Mouse (Mus musculus) c-Kit-positive CD71-positive TER-119-positive erythroid progenitor cells, embryonic 14.5 days (primary cell): ENCODE data around the gene Esyt2.

ENCODE experiments used
- DNase-seq: peaks from one replicate; pipeline ENCODE4 v3.0.0-alpha.2; 2013; ENCODE audit warnings: low spot score

The Esyt2 gene

GRCm38 (mm10) chr12:116280149-116280652 lies 795 bp upstream of the Esyt2 start:
- no peak for DNase-seq

- DNase-seq = peak; percentile 45
Observed at GRCm38 (mm10) chr12:116281427-116282281, 658 bp downstream of the Esyt2 start.

GRCm38 (mm10) chr12:116282856-116283255 lies 1.9 kb downstream of the Esyt2 start:
- DNase-seq = no peak

- DNase-seq = no peak
Observed at GRCm38 (mm10) chr12:116283511-116283910, 2.5 kb downstream of the Esyt2 start.

- DNase-seq = no peak
Observed at GRCm38 (mm10) chr12:116293185-116293584, 12.2 kb downstream of the Esyt2 start.

DNA sequence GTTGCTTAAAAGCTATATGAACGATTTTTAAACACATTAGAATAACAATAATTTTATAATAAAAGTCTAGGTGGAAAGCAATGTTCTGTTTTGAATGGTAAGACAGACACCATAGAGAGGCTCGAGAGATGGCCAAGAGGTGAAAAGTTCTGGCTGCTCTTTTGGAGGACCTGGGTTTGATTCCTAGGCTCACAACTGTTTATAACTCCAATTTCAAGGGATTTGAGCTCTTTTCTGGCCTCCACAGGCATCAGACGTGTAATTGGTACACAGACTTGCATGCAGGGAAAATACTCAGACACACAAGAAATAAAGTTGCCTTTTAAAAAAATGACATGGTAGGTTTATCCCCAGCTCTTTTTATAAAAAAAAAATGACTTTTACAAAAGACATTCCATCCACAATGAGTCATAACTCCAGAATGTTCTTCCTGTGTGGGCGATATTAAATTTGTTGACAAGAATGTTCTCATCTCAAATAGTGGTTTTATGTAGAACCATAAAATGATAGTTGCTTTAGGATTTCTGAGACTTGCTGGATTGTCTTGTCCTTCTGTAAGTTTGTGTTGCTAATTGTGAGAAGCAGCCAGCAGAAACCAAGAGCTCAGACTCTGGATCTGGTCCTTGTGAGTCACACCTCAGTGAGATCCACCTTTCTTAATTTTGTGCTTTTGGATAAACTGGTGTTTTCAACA lies 12.8 kb downstream of the Esyt2 start:
- DNase-seq = no peak

- DNase-seq = no peak
Observed at GRCm38 (mm10) chr12:116299906-116300305, 18.9 kb downstream of the Esyt2 start.

DNA sequence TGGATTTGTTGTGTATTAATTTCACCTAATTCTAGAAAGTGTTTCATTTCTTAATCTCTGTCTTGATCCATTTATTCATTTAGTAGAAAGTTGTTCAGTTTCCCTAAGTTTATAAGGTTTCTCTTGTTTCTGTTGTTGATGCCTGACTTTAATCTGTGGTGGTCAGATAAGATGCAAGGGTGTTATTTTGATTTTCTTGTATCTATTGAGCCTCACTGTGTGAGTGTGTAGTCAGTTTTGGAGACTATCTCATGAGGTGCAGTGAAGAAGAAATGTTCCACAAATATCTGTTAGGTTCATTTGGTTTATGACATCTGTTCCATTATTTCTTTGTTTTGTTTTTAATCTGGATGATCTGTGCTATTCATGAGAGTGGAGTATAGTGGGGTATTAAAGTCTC lies 21.2 kb downstream of the Esyt2 start:
- no peak for DNase-seq

- no peak for DNase-seq
Observed at GRCm38 (mm10) chr12:116306042-116306441, 25.0 kb downstream of the Esyt2 start.

- no peak for DNase-seq
Observed at GRCm38 (mm10) chr12:116307870-116308269, 26.9 kb downstream of the Esyt2 start.

GRCm38 (mm10) chr12:116308612-116309011 lies 27.6 kb downstream of the Esyt2 start:
- no peak for DNase-seq

DNA sequence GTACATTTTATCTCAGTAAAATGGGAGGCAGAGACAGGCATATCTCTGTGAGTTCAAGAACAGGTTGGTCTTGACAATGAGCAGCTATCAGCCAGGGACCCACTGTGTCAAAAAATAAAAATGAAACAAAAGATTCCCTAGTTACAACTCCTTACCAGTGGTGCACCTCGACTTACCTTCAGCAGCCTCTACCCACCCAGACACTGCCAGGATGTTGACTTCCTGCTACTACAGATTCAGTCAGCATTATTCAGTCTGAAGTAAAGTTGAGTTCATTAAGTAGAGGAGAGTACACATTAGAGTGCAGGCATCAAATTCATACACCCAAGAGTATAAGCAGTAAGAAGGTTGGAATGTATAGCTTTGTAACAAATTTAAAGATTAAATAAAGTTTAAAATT lies 32.8 kb downstream of the Esyt2 start:
- DNase-seq = no peak

- DNase-seq = no peak
Observed at GRCm38 (mm10) chr12:116315498-116315897, 34.5 kb downstream of the Esyt2 start.

GRCm38 (mm10) chr12:116317818-116318217 lies 36.8 kb downstream of the Esyt2 start:
- no peak for DNase-seq

DNA sequence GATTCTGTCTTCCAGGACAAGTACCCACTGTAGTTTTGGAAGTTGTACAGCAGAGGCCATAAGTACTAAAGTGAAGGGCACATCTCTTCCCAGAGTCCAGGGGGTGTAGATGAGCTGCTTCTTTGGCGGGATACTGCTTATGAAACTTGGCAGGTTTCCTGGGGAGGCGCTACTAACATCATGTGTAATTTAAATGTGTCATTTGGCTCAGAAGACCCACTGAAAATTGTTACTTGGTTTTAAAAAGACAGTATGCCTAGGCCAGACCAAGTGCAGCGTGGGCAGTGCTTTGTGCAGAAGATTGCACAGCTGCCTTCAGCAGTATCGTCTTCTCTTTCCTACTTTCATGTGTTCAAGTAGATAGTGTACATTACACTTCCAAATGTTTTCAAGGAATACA lies 44.5 kb downstream of the Esyt2 start:
- DNase-seq = no peak

DNA sequence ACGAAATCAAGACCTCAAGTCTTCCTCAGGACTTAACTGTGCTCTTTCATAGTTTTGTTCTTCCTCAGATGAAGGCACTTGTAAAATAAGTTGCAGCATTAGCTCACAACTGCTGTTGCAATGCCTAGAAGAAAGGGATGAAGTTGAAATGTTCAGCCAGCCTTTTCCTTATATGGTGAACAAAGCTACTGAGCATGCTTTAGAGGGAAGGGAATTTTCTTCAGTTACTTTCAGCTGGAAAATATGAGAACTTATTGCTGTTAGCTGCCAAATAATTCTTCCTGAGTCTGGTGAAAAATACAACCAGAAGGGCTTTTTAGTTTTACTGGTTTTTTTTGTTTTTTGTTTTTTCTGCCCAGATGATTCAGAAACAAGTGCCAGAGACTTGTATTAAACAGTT lies 45.2 kb downstream of the Esyt2 start:
- no peak for DNase-seq

GRCm38 (mm10) chr12:116334253-116334652 lies 53.3 kb downstream of the Esyt2 start:
- no peak for DNase-seq

GRCm38 (mm10) chr12:116340160-116340559 lies 59.2 kb downstream of the Esyt2 start:
- no peak for DNase-seq

- DNase-seq = no peak
Observed at GRCm38 (mm10) chr12:116348755-116349286, 67.8 kb downstream of the Esyt2 start.

- no peak for DNase-seq
Observed at GRCm38 (mm10) chr12:116349376-116349775, 68.4 kb downstream of the Esyt2 start.

DNA sequence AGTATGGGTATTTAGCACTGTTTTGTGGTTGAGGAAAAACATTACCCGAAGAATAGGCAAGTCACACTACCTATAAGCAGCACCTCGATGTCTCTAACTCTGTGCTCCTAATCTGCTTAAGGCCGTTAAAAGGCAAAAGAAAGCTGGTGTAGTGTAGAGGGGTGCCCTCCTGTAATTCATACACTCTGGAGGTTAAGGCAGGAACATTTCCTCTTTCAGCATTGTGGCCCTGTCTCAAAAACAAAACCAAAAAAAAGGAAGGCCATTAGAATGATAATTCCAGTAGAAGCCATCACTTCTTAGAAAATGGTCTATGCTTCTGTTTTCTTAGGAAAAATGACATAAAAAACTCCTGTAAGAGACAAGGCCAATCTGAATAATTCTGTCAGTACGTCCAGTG lies 70.0 kb downstream of the Esyt2 start:
- DNase-seq = no peak

DNA sequence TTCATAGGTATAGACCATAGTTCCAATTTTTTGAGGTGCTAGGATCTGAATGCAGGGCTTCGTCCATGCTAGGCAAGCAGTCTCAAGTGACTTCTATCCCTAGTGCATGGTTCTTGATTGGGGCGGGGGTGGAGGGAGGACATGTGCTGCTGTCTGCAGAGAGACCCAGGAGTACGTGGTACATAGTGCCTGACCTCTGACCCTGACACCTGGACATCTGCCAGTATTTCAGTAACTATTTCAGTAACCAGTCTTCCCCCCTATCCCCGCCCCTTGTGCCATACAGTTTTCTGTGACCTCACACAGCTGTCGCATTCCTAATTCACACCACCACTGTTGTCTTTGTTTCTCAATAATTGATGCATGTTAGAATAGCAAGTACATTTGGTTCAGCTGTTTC lies 71.4 kb downstream of the Esyt2 start:
- DNase-seq = no peak

- DNase-seq = no peak
Observed at GRCm38 (mm10) chr12:116354694-116355093, 73.7 kb downstream of the Esyt2 start.
